Mouse (Mus musculus): ENCODE data around the gene Gm28048. TPM values are rescaled to one million over a fixed set of nuclear protein-coding genes. Genes with fewer than 3 reads are reported as not detected.

The Gm28048 gene
- polyA plus RNA-seq, 1 experiment from 2014 or later: 5.7 TPM

DNA sequence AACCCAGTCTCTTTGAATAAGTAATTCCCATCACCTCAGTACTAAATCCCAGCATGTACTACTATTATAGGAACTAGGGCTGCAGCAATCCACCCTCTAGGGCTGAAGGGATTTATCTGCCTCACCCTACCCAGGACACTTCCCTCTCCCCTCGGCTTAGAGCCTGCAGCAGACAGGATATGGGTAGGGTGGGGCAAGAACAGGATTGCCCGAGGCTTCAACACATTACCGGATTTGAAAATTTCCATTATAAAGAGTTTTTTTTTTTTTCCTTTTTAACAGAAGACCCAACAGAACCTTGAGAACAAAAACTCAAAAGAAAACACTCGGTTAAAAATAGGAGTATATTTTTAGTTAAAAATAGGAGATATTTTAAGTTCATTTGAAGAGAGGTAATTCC lies 130.5 kb downstream of the Gm28048 start:
- Histone ChIP-seq H3K9ac (no peak overlapping the region), H3K27ac (no peak overlapping the region), H3K4me1 (peaks cover 3% of the 10 kb centered on the region; the same call in 1 of the 2 replicates), H3K9me3 (replicated peaks) (no peaks in the 10 kb centered on the region), H3K4me2 (replicated peaks) (no peak overlapping the region), H3K4me3 (no peak overlapping the region), H3K27me3 (peaks cover 9% of the 10 kb centered on the region), H3K36me3 (no peaks in the 10 kb centered on the region)
- WGBS: 63% methylated on average over 4 of the region's 4 CpGs
- no peak for ATAC-seq (ENCODE audit: low FRiP score)

DNA sequence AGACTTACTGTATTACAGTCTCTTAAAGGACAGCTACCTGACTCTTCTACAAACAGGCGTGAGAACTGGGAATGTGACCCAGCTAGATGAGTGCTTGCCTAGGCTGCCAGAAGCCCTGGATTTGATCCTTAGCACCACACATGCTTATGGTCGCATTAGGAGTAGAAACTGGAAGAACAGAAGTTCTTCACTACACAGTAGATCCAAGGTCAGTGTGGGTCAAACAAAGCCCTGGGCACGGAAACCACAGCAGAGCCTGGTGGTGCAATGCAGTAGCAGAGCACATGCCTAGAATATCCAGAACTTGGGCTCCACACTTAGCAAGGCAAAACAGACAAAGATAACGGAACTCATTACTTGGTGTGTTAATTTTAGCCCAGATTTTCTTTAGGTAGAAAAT lies 131.8 kb downstream of the Gm28048 start:
- Histone ChIP-seq H3K9me3 (replicated peaks) (no peaks in the 10 kb centered on the region), H3K9ac (no peak overlapping the region), H3K4me2 (replicated peaks) (no peak overlapping the region), H3K27ac (no peak overlapping the region), H3K36me3 (no peaks in the 10 kb centered on the region), H3K4me3 (no peak overlapping the region), H3K27me3 (peaks cover 2% of the 10 kb centered on the region; the same call in 1 of the 2 replicates), H3K4me1 (peaks cover 3% of the 10 kb centered on the region; the same call in 1 of the 2 replicates)
- 85% methylated on average over 4 of the region's 4 CpGs for WGBS
- no peak for ATAC-seq (ENCODE audit: low FRiP score)

DNA sequence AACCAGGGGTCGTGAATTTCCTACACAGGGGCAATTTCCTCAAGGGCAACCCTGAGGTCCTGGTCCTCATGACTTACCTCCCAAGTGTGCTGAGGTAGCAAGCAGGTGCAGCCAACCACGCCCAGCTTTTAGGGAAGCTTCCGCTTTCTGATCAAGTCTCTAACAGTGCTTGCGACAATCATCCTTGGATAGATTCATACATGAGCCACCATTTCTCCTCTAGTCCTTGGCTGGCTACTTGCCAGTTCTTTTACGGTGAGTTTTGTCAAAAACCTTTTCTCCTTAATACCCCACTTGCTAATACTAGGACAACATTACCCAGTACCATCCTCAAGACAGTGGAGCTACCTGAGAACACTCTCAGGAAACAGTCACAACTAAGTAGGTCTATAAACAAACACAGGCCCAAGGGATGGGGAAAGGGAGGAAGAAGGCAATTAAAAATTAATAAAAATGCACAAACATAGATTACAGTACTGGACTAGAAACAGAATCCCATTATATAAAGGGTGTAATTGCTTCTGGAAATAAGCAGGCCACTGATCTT lies 133.2 kb downstream of the Gm28048 start:
- Histone ChIP-seq H3K27me3 (no peaks in the 10 kb centered on the region; the same call in 1 of the 2 replicates), H3K9ac (no peak overlapping the region), H3K9me3 (replicated peaks) (no peaks in the 10 kb centered on the region), H3K4me1 (peaks cover 3% of the 10 kb centered on the region; the same call in 1 of the 2 replicates), H3K27ac (no peak overlapping the region), H3K36me3 (no peaks in the 10 kb centered on the region), H3K4me3 (no peak overlapping the region), H3K4me2 (replicated peaks) (no peak overlapping the region)
- 88% methylated on average over 5 of the region's 5 CpGs for WGBS
- no peak for ATAC-seq (ENCODE audit: low FRiP score)

DNA sequence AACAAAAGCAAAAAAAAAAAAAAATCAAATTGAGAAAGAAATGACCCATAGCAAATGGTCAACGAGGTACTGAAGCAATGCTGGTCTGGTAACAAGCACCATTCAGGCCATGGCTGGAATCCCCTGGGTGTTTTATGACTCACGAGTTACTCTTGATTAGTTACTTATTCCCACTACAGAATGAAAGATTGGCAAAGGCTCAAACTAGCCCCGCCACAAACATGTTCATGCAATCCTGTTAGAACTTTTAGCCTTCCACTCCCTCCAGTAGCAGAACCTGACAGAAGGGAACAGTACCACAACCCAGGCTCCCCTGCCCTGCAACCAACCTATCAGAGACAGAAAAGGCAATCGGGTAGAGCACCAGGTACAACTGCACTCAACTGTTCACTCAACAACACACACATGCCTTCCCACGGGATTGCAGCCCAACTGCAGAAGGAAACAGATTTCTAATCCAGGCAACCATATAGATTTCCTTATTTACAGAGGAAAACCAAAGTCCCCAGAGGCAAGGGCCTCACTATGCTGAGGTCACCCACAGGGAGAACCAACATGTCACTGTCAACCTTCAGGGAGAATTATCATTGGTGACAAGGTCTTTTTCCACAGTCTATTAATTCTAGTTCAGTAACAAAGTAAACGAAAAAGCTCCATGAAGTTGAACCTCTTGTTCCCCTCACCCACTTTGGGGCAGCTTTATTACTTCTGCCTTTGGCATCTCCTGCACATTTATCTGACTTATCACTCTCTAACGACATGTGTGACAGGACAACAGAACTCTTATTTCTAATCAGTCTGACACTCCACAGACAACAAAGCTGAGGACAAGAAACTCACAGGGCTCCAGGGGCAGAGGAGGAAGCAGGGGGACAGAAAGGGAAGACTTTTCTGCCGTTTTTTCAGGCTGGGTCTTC lies 133.9 kb downstream of the Gm28048 start:
- Histone ChIP-seq H3K4me3 (no peak overlapping the region), H3K4me1 (peaks cover 3% of the 10 kb centered on the region; the same call in 1 of the 2 replicates), H3K27me3 (no peaks in the 10 kb centered on the region), H3K36me3 (no peaks in the 10 kb centered on the region), H3K9ac (no peak overlapping the region), H3K9me3 (replicated peaks) (no peaks in the 10 kb centered on the region), H3K27ac (no peak overlapping the region), H3K4me2 (replicated peaks) (no peak overlapping the region)
- ATAC-seq (ENCODE audit: low FRiP score): no peak
- WGBS: 67% methylated on average over 8 of the region's 8 CpGs

DNA sequence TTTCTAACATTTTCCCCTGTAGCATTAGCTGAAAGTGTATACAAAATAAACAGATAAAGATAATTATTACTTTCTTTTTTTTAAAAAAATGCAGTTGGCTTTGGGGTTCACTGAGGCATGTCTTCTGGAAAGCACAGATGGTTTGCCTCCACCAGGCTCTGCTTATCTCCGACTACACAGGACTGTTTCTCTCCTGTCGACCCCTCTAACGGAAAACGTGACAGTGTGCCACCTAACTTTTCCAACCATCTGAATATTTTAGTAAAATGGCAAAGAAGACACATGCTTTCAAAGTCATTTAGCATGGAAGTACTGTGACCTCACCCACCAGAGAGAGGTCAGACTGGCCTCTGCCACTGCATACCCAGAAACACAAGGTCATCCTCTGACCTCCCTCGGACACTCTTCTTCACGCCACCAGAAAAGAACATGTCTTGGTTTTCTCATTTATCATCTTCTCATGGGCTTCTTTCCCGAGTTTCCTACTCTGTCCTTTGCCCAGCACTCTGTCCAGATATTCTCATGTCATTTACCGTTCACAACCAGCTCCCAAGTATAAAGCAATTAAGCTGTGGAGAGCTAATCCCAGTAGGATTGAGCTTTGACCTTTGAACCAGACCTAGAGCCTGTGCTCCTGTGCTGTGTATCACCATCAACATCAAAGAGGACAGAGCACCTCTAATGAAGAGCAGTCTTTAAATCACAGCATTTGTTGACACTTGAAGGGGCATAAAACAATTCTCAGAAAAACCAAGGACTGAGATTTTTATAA lies 134.7 kb downstream of the Gm28048 start:
- no peak for ATAC-seq (ENCODE audit: low FRiP score)
- Histone ChIP-seq H3K9ac (no peak overlapping the region), H3K4me1 (peaks cover 3% of the 10 kb centered on the region; the same call in 1 of the 2 replicates), H3K9me3 (replicated peaks) (no peaks in the 10 kb centered on the region), H3K36me3 (no peaks in the 10 kb centered on the region), H3K27ac (no peak overlapping the region), H3K4me2 (replicated peaks) (no peak overlapping the region), H3K27me3 (no peaks in the 10 kb centered on the region), H3K4me3 (no peak overlapping the region)
- 69% methylated on average over 8 of the region's 8 CpGs for WGBS

DNA sequence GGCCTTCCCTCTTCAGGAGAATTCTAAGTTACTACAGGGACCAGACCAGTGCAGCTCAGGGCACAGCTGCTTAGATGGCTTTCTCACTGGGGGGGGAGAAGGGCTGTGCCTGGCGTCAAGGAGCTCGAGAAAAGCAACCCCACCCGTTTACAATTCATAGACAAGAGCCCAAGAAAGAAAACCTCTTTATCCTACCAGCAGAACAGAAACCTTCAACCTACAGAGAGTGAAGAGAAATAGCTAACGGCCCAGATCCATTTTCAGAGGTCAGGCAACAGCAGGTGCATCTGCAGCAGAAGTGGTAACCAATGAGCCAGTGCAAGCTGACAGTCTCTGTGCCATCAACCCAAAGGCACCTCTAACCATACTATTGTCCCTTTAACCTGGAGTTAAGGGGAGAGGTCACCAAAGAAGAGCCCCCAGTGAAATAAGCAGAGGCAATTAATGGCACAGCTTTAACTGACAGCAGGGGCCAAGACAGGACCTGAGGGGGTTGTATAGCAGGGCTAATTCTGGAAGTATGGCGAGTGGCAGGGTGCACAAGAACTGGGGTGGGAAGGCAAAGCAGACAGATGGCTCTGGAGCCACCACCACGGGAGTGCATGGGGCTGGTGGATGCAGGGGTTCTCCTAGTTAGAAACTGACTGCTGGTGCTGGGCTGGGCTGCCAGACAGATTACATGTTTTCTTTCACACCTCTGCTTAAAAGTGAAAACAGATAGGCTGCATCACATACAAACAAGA lies 135.6 kb downstream of the Gm28048 start:
- WGBS: 53% methylated on average over 6 of the region's 6 CpGs

DNA sequence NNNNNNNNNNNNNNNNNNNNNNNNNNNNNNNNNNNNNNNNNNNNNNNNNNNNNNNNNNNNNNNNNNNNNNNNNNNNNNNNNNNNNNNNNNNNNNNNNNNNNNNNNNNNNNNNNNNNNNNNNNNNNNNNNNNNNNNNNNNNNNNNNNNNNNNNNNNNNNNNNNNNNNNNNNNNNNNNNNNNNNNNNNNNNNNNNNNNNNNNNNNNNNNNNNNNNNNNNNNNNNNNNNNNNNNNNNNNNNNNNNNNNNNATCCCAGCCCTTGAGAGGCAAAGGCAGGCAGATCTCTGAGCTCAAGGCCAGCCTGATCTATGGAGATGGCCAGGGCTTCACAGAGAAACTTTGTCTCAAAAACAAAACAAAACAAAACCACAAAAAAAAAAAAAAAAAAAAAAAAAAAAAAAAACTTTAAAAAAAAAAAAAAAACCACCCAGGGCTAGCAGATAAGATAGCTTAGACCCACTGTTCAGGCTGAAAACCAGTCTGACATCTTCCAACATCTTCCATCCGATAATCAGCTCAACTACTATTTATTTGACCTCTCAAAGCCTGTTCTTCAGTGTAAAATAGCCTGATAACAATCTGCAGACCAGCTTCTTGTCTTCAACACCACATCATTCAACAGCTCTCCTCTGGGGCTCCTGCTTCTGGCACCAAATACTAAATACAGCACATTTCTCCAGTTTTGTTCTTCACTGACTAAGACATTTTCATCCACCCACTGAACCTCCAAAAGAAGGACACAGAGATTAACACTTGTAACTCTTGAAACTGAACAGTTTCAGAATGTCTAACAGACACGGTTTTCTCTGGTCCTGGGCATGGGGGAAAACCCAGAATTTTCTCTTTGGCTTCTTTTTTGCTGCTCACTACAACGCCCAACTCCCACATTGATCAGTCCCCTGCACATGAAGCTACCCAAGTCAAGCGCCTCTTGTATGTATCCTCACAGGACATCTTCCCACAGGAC lies 136.9 kb downstream of the Gm28048 start:
- H3K27me3 ChIP-seq: no peaks in the 10 kb centered on the region
- 82% methylated on average over 4 of the region's 4 CpGs for WGBS

More for the DNA sequence above, 135.6 kb downstream of the Gm28048 start:
- no peaks in the 10 kb centered on the region for H3K36me3 ChIP-seq
- no peak overlapping the region for H3K4me2 ChIP-seq (replicated peaks)
- no peak overlapping the region for H3K27ac ChIP-seq
- no peak overlapping the region for H3K4me3 ChIP-seq
- no peaks in the 10 kb centered on the region for H3K27me3 ChIP-seq
- ATAC-seq (ENCODE audit: low FRiP score): no peak
- no peaks in the 10 kb centered on the region for H3K9me3 ChIP-seq (replicated peaks)
- no peak overlapping the region for H3K9ac ChIP-seq
- peaks cover 3% of the 10 kb centered on the region; the same call in 1 of the 2 replicates for H3K4me1 ChIP-seq

DNA sequence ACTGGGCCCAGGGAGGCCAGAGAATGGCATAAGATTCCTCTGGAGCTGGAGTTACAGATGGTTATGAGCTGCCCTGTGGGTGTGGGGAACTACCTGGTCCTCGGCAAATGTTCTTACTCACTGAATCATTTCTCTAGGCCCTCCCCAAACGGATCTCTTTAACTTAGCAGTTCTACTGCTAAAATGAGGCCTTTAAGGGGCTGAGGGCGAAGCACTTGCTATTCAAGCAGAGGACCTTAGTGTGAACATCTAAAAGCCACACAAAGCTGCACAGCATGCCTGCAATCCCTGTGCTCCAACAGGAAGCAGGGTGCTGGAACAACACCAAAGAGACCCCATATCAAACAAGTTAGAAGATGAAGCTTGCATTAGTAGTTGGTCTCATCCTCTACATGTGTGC lies 142.4 kb downstream of the Gm28048 start:
- Histone ChIP-seq H3K27me3 (no peaks in the 10 kb centered on the region), H3K4me1 (no peaks in the 10 kb centered on the region), H3K36me3 (no peaks in the 10 kb centered on the region), H3K4me2 (replicated peaks) (no peak overlapping the region), H3K27ac (no peak overlapping the region), H3K9me3 (replicated peaks) (no peaks in the 10 kb centered on the region), H3K9ac (no peak overlapping the region), H3K4me3 (no peak overlapping the region)
- no peak for ATAC-seq (ENCODE audit: low FRiP score)
- WGBS: 73% methylated on average over 3 of the region's 3 CpGs

More for the DNA sequence above, 136.9 kb downstream of the Gm28048 start:
- H3K4me1 ChIP-seq: peaks cover 3% of the 10 kb centered on the region; the same call in 1 of the 2 replicates
- no peak overlapping the region for H3K27ac ChIP-seq
- no peaks in the 10 kb centered on the region for H3K9me3 ChIP-seq (replicated peaks)
- H3K36me3 ChIP-seq: no peaks in the 10 kb centered on the region
- no peak for ATAC-seq (ENCODE audit: low FRiP score)
- H3K4me3 ChIP-seq: no peak overlapping the region
- H3K9ac ChIP-seq: no peak overlapping the region
- no peak overlapping the region for H3K4me2 ChIP-seq (replicated peaks)

DNA sequence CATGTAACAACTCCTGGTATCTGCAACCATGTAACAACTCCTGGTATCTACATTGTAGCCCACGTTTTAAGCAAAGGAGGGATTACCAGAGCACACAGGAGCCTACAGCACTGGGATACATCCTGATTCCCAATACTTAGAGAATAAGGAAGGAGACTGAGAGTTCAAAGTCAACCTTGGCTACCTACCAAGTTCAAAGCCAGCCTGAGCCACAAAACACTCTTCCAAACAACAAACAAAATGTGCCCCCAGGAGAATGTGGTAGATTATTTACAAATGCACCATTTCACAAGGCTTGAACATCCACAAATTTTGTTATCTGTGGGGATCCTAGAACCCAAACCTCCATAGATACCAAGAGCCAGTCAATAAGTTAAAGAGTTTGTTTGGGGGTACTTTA lies 143.5 kb downstream of the Gm28048 start:
- Histone ChIP-seq H3K4me1 (no peaks in the 10 kb centered on the region), H3K4me2 (replicated peaks) (no peak overlapping the region), H3K36me3 (no peaks in the 10 kb centered on the region), H3K4me3 (no peak overlapping the region), H3K27ac (no peak overlapping the region), H3K9me3 (replicated peaks) (no peaks in the 10 kb centered on the region), H3K27me3 (no peaks in the 10 kb centered on the region), H3K9ac (no peak overlapping the region)
- no peak for ATAC-seq (ENCODE audit: low FRiP score)
- WGBS: 69% methylated on average over 1 of the region's 1 CpGs

DNA sequence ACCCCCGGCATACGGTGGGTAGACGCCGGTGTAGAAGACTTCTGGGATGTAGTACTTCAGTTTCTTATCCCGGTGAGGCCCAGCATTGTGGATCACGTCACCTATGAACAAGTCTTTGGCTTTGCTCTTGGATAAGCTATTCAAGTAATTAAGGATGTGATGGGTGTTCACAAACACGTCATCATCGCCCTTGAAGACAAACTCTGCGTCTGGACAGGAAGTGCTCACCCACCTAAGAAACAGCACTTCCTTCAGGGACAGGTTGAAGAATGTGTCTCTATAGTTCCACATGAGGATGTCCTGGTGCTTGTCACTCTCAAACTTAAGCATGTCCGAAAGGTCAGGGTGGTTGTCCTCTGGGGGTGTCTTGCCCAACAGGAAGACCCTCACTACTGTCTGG lies 145.6 kb downstream of the Gm28048 start:
- 95% methylated on average over 10 of the region's 10 CpGs for WGBS
- no peaks in the 10 kb centered on the region for H3K27me3 ChIP-seq

DNA sequence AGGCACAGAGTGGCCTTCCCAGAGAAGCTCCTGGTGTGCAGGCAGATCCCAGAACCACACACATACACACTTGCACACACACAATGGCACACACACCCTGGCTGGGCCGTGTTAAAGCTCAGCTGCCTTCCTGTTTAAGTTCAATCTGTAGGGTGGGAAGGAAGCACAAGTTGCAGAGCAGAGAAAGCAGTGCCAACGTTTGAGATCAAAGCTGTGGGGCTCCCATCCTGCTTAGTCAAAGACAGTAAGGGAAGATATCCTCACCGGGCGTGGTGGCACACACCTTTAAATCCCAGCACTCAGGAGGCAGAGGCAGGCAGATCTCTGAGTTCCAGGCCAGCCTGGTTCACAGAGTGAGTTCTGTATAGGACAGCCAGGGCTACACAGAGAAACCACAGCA lies 149.3 kb downstream of the Gm28048 start:
- no peaks in the 10 kb centered on the region for H3K9me3 ChIP-seq (replicated peaks)
- H3K9ac ChIP-seq: no peak overlapping the region
- H3K36me3 ChIP-seq: no peaks in the 10 kb centered on the region
- H3K27ac ChIP-seq: no peak overlapping the region
- 85% methylated on average over 4 of the region's 4 CpGs for WGBS
- no peak for ATAC-seq (ENCODE audit: low FRiP score)
- no peaks in the 10 kb centered on the region for H3K27me3 ChIP-seq
- no peak overlapping the region for H3K4me2 ChIP-seq (replicated peaks)
- 0 out of 2 replicates have a peak, but pooled peaks cover 3% of the 10 kb centered on the region for H3K4me1 ChIP-seq
- H3K4me3 ChIP-seq: no peak overlapping the region

More for the DNA sequence above, 145.6 kb downstream of the Gm28048 start:
- no peaks in the 10 kb centered on the region for H3K9me3 ChIP-seq (replicated peaks)
- H3K4me1 ChIP-seq: no peaks in the 10 kb centered on the region
- H3K27ac ChIP-seq: no peak overlapping the region
- no peak overlapping the region for H3K4me2 ChIP-seq (replicated peaks)
- H3K9ac ChIP-seq: no peak overlapping the region
- no peak for ATAC-seq (ENCODE audit: low FRiP score)
- no peak overlapping the region for H3K4me3 ChIP-seq
- no peaks in the 10 kb centered on the region for H3K36me3 ChIP-seq

All from hindbrain, embryonic 12.5 days (tissue).